Mouse (Mus musculus) mature B cell (primary cell): ENCODE data around the gene Svs5.
"Not testable (repeated sequence)": the region's sequence is repeated elsewhere in the genome, so short reads cannot be mapped to it uniquely, and the experiment has no call there.

Experiments used
- in situ Hi-C: fragments of 300-500 bp; cut with MboI; formaldehyde crosslinking; loops from 2 replicates; pipeline ENCODE4 v1.14.3; 2019

Svs5 gene

GRCm38 (mm10) chr2:164332440-164332839, at the start of gene Svs5:
Gene Svs5, plus strand, starts transcription at chr2:164332740.
- in situ Hi-C loops, result not testable (repeated sequence)

- in situ Hi-C loops, result not testable (repeated sequence)
These were observed 43.6 kb upstream of the Svs5 start, which contains the start of gene Svs3a for GRCm38 (mm10) chr2:164288968-164289367. Gene Svs3a, plus strand, starts transcription at chr2:164289268.

GRCm38 (mm10) chr2:164312599-164312998, 19.9 kb upstream of the Svs5 start:
- in situ Hi-C loops, result no loop called here

GRCm38 (mm10) chr2:164315460-164315859, 17.1 kb upstream of the Svs5 start:
- in situ Hi-C loops, result not testable (repeated sequence)

- in situ Hi-C loops, result not testable (repeated sequence)
These were observed 16.1 kb upstream of the Svs5 start, which contains the start of gene Svs6 for GRCm38 (mm10) chr2:164316451-164316850. Gene Svs6, plus strand, starts transcription at chr2:164316751.

GRCm38 (mm10) chr2:164320983-164321382, 11.6 kb upstream of the Svs5 start:
- in situ Hi-C loops, result no loop called here

- in situ Hi-C loops, result not testable (repeated sequence)
These were observed 11.2 kb downstream of the Svs5 start for GRCm38 (mm10) chr2:164343732-164344131.

GRCm38 (mm10) chr2:164347697-164348096, 15.2 kb downstream of the Svs5 start:
- in situ Hi-C loops, result not testable (repeated sequence)

GRCm38 (mm10) chr2:164348980-164349379, 16.4 kb downstream of the Svs5 start:
- in situ Hi-C loops, result no loop called here

- in situ Hi-C loops, result no loop called here
These were observed 20.2 kb downstream of the Svs5 start for GRCm38 (mm10) chr2:164352697-164353096.

GRCm38 (mm10) chr2:164353356-164353755, 20.8 kb downstream of the Svs5 start:
- in situ Hi-C loops, result no loop called here

- in situ Hi-C loops, result no loop called here
These were observed 23.8 kb downstream of the Svs5 start for GRCm38 (mm10) chr2:164356177-164356967.

GRCm38 (mm10) chr2:164358373-164358772, 25.8 kb downstream of the Svs5 start:
- in situ Hi-C loops, result no loop called here

- in situ Hi-C loops, result no loop called here
These were observed 26.5 kb downstream of the Svs5 start for GRCm38 (mm10) chr2:164359031-164359430.

- in situ Hi-C loops, result no loop called here
These were observed 27.1 kb downstream of the Svs5 start for GRCm38 (mm10) chr2:164359668-164360067.

GRCm38 (mm10) chr2:164360974-164361657, 28.6 kb downstream of the Svs5 start:
- in situ Hi-C loops, result no loop called here

- in situ Hi-C loops, result no loop called here
These were observed 34.4 kb downstream of the Svs5 start for GRCm38 (mm10) chr2:164366947-164367346.

GRCm38 (mm10) chr2:164368620-164369105, 36.1 kb downstream of the Svs5 start:
- in situ Hi-C loops, result no loop called here

- in situ Hi-C loops, result no loop called here
These were observed 38.8 kb downstream of the Svs5 start for GRCm38 (mm10) chr2:164371371-164371770.

- in situ Hi-C loops, result no loop called here
These were observed 40.0 kb downstream of the Svs5 start for GRCm38 (mm10) chr2:164372408-164373053.

GRCm38 (mm10) chr2:164373187-164373586, 40.6 kb downstream of the Svs5 start:
- in situ Hi-C loops, result no loop called here
